Mouse (Mus musculus) embryo, embryonic 10.5 days (tissue): ENCODE results near the gene Wdfy4.

Experiments
- DNase-seq: peaks from one replicate; pipeline ENCODE4 v3.0.0-alpha.2; 2015; ENCODE audit warnings: low spot score

Wdfy4 gene

DNA sequence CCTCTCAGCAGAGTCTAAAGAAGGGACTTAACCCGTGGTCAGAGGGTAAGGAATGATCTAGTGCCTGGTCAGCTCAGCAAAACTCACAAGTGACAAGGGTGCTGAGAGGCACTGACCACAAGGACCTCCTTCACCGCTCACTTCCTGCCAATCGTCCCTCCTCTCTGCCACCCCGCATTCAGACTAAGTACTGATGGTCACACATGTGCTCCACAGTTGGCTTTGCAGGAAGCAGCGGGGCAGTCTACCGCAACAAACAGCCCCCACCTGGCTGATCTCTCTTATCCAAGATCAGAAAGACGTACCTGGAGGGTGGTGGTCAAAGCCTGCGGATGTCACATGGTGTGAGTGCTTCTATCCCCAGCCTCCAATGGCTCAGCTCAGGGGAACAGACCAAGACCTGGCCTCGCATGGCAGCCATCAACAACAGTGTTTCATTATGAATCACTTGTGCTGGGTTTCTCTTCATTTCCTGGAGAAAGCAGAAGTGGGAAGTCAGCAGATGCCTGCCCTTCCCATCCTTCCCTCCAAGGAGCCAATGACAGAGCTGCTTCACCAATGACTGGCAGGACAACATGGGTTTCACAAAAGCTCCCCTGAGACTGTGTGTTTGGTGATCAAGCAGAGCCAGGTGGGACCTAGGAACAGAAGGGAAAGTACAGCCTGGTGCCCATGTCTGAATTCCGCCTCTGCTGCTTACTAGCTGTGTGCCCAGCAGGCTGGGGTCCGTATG, at the start of gene Wdfy4:
Gene Wdfy4, minus strand, starts transcription at position 441 of the 733 bp plus-strand sequence.
- DNase-seq, result no peak

DNA sequence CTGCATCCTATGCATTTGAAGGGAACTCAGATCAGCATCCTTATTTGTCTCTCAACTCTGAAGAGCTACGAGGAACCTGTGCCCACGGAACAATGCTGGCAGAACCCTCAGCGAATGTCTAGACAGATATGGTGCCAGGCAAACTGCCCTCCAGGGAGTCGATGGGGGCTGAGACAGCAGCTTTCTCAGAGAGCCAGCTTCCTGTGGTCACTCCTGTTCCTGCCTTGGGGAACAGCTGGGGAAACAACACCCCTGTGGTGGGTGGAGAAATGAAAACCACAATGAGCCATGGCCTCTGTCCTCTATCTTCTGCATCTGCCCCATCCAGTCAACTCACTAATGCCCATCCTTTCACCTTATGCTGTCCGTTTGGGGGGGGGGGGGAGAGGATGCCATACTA, 46.7 kb upstream of the Wdfy4 start:
- no peak for DNase-seq

DNA sequence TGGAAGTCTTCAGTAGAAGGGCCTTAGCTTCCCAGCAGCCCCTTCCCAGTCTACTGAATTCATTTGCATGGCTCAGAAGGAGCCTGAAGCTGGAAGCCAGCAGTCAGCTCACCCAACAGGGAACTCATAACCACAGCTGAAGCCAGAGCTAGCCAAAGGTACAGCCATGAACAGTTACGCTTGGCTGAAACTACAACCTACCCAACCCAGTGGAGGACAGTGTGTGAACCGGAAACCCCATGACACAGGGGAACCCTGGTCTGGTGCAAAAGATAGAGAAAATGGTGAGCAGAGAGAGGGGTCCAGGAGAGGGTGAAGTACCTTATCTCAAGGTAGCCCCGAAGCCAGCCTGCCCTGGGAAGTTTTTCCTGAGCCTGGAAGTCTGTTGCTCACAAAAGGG, 46.0 kb upstream of the Wdfy4 start:
- DNase-seq, result no peak

DNA sequence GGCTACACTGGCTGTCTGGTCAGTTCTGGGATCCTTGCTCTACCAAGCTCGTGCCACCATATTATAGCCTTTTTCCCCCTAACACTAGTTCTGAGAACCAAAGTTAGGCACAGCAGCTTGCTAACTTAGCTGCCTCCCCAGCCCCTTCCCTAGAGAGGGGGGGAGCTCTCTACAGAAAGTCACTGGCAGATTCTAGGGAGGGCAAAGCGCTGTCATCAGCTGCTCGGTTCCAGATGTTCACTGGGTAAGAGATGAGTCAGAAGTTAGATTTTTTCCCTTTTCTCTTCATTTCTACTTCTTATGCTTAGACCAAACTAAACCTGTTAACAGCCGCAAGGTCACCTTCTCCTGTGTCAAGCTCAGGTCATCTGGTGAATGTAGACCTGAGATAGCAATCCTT, 45.4 kb upstream of the Wdfy4 start:
- DNase-seq, result no peak

DNA sequence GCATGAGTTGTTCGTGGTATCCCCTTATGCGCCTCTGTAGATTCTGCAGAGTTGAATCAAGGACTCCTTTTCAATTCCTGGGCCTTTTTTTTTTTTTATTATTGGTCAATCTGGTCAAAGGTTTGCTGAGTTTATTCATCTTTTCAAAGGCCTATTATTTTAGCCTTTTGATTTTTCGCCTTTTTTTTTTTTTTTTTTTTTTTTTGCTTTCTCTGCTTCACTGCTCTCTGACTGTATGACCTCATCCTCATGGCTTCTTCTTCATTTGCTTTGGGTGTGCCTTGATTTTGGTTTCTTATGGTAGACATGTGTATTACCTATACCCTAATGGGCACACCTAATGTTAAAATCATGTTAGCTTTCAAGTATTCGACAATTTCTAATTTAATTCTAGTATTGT, 39.9 kb upstream of the Wdfy4 start:
- no peak for DNase-seq

DNA sequence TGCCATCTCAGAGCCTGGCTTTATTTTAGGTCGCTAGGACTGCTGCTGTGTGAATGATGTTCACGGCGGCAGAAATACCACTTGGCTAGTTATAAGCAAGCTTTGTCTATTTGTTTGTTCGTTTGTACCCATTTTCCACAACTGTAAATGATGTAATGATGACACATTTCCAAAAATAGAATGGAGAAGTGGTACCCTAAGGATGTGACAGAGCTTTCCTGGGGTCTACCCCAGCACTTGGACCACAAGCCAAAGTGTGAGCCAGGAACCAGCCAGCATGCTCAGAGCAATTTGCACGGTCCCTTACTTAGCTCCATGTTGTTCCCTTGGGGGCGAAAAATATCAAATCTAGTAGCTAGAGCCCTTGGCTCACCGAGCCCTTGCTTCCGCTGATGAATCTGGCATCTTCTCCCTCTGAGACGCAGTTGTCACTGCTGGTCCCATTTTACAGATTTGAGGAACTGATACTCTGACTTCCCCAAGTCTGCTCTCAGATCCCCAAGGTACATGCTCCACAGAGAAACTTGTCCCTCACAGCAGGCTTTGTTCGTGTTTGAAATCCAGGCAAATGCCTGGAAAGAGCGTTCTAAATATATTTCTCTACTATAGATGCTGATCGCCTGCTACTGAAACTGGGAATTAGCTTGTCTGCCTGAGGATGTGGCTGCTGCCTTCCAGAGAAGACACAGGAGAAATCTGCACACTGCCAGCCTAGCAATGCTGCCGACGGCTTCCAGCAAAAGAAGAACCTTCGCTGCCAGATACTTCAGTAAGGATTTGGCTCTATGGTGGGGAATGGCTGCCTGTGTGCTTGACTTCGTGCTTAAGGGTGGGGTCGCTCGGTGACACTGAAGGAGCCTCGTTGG, 31.3 kb upstream of the Wdfy4 start:
- DNase-seq, result no peak

DNA sequence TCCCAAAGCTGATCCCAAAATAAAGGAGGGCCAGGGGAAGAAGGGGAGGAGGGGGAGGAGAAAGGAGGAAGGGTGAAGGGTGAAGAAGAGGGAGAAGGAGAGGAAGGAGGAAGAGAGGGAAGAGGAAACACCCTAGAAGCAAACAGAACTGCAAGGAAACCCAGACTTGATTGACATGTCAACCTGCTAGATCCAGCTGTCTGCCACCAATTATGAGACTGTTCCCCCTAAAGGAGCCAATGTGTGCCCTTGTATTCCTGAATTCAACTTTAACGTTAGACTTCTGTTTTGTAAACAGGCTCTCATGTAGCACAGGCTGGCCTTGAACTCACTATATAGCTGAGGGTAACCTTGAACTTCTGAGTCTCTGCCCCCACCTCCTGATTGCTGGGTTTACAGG, 29.9 kb upstream of the Wdfy4 start:
- no peak for DNase-seq

DNA sequence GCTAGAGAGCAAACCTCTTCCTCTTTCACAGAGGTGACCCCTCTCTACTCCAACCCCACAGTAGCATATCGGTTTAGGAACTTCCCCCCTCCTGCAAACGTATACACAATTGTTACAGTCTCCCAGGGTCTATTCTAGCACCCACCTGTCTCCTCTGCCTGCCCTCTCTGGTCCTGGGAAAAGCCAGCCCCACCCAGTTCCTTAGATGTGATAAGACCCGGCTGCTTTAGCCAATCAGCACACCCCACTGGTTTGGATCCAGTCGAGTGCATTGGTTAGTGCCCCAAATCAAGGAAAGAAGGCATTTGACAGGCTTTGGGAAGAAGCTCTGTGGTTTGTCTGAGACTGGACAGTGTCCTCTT, 29.4 kb upstream of the Wdfy4 start:
- no peak for DNase-seq

DNA sequence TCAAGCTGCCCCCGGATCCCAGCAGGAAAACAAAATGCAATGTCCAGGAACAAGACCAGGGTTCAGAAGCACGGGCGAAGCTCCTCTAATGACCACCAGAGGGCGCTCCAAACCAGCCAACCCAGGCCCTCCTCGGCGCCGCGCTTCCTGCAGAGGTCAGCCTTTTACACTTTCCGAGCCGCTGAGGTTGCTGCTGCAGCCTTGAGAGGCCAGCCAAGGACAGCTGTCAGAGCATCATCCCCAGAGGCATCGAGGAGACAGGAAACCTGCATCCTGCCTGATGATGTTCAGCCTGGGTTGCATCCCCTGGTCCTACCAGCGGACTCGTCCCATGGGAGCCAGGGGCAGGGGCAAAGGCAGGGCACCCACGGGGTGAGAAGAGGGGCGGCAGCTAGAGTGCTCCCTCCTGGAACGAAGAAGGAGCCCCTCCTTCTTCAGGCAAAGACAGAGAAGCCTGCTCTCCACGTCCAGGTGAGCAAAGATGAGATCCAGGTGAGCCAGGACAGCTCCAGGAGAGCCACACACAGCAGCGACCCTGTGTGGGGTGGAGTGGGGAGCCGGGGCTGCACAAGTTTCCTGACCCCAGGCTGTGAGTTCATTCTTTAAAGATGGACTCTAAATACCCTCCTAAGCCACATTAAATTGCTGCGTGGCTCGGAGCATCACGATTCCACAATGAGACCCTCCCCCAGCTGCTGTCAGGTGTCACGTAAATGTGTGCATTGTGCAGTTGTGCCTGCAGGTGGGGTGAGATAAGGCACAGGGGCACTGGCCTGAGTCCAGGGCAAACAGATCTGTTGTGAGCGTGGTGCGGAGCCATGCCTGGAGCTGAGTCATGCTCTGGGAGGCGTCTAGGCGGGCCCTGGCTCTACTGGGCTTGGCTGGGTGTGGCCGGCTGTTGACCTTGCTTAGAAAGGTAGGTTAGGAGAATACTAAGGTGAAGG, 28.8 kb upstream of the Wdfy4 start, which contains the start of gene Arhgap22:
Gene Arhgap22, plus strand, starts transcription at position 204 of the 944 bp plus-strand sequence.
- peak; percentile 92 for DNase-seq

DNA sequence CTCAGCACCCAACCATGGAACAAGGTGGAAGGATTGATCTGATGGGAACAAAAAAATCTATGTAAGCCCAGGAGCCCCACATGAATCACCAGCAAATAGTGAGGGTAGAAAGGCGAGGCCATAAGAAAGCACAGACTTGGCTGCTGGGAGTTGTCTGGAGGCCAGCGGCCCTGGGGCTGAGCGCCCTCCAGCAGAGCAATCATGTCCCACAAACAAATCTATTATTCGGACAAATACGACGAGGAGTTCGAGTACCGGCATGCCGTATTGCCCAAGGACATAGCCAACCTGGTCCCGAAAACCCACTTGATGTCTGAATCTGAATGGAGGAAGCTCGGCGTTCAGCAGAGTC, 27.6 kb upstream of the Wdfy4 start:
- DNase-seq, result no peak

DNA sequence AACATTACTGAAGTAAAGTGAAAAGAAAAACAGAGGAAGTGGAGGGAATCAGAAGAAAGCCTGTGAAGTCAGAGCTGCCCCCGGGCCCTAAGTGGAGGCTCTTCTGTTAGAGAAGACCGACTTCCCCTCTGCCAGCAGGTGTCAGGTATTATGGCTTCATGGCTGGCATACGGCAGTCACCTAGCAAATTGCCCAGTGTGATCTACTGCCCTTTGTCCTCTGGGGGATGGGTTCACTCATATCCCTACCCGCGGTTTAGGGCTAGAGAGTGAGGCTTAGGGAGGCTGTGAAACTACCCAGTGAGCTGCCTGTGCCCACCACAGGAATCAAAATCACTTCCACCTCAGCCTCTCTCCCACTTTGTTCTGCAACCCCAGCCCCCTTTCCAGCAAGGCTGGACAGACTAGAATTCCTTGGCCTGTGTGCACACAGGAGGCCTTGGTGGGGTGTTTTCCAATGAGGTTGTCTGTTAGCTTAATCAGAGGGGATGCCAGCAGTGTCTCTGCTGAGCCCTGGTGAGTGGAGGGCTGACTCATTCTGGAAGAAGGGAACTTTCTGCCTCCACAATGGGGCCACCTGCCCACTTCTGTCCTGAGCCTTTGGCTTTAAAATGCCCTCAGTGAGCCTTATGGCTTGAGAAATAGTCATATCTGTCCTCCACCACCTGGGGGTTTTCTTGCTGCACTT, 27.1 kb upstream of the Wdfy4 start:
- DNase-seq, result no peak

DNA sequence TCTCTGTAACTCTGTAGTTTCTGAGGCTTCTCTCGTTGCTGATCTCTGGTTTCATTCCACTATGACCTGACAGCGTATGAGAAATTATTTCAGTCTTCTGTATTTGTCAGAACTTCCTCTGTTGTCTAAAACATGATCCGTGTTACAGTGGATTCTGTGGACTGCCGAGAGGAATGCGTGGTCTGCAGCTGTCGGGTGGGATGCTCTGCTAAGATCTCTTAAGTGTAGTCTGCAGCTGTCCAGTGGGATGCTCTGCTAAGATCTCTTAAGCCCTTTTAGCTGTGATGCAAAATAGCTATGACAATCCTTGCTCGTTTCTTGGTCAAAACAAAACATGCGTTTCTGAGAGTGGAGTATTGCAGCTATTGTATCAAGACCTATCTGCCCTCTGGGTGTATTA, 25.5 kb upstream of the Wdfy4 start:
- no peak for DNase-seq

DNA sequence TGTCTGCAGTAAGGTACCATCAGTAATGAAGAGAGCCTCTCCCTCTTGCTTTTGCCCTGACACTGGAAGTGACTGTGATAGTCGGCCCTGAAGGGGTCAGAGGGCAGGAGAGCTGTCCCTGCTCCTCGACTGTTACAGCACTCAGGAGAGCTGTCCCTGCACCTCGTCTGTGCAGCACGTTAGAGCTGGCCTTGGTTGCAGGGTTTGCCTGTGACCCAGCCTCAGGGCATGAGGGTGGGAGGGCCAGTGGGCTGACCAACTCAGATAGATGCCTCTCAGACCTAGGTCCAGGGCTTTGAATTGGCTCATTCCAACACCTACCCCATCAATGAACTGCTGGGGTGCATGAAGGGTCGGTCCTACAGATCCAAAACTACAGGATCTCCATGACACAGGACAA, 23.0 kb upstream of the Wdfy4 start:
- no peak for DNase-seq

DNA sequence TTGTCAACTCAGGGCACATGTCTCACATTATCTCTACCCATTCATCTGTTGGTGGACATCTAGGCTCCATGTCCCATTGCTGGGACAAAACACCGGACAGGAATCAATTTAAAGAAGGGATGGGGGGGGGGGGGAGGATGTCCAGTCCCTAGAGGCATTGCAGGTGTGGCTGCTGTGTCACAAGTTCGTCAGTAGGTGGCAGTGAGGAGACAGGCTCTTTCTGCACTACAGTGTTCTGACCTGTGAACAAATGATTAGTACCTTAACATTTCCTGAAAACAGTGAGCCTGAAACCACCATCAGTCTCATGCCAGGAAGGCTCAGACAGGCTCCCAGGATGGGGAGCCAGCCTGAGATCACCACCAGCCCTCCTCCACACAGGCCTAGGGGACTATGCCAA, 21.7 kb upstream of the Wdfy4 start:
- DNase-seq, result peak; percentile 61

DNA sequence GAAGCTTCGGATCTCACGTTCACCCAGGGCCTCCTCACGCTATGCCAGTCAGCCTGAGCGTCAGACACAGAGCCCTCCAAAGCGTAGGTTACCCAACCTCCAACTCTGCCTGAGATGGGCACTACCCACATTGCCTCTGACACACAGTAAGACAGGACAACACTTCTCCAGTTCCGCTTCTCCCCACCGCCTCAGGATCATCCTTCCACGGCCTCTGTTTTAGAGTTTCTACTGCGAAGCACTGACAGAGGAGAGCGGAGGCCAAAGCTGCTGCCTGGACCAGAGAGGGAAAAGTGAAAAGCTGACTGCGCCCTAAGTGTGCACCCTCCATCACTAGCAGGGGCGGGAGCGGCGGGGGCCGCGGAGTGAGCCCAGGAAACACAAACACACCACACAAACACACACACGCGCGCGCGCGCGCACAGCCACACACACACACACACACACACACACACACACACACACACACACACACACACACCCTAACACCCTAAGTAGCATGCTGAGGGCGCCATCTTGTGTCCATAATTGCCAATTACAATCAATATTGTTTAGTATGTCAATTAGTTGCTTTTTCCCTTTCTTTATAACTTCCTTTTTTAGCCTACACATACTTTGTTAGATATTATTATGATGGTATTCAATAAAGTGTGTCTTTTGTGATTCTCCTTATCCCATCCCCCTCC, 20.1 kb upstream of the Wdfy4 start:
- peak; percentile 70 for DNase-seq

DNA sequence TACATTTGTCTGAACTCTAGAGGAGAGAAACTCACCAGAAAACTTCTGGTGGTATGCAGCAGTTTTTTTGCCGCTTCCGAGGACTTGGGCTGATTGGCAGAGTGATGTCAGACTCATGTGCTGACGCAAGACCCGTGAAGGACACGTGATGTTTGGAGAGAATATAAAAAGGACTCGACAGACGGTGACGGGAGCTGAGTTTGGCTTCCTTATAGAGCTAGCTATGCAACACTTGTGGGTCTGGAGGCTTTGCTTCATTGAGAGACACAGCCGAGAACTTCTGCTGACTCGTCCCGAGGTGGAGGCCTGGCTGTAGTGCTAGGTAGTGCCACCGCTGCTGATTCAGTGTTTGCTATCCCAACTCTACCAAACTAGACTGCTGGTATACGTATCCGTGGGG, 18.5 kb upstream of the Wdfy4 start:
- DNase-seq, result no peak

DNA sequence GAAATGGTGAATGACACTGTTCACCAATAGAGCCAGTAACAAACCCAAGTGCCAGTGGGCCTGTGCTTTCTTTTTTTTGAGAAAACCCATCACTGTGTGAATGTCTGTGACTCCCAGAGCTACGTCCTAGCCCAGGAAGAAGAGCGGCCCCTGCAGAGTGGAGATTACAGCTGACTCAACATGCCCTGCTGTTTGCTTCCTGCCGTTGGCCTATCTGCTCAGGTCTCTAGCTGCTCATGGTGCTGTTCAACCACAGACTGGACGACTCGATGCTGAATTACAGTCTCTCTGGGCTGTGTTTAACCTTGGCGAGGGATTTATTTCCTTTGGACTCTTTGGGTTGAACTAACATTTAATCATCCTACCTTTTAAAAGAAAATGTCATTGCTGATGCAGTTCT, 17.6 kb upstream of the Wdfy4 start:
- no peak for DNase-seq

DNA sequence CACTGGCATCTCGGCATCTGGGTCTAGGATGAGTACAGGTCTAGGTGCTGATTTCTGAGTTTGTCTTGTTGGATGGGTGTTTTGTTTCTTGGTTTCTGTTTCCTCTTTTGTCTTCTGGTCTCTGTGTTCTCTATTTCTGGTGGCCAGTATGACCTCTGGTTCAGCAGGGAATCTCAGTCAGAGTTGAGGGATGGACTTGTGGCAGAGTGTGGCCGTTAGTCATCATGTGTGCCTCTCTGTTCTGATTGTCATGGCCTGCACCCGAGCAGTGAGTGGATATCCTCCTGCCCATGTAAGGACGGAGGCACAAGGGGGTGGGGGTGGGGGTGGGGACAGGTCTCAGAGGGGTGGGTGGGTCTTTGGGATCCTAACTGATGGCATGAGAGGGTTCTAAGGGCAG, 16.9 kb upstream of the Wdfy4 start:
- DNase-seq, result no peak

DNA sequence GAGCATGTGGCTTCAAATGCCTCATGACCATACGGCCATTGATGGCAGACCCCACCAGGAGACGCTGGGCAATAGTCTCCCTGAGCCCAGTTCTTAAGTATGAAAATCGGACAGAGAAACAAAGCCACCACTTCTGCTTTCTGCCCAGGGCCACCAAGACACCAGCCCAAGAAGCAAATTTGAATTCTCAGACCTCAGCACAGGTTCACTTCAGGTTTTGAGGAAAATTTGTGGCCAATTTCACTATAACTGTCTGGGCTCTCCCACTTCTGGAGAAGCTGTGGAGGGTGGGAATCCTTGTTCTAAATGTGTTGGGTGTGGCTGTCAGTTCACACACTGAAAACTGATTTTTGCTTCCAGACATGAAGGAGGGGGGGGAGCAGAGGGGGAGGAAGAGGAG, 8.9 kb upstream of the Wdfy4 start:
- no peak for DNase-seq

DNA sequence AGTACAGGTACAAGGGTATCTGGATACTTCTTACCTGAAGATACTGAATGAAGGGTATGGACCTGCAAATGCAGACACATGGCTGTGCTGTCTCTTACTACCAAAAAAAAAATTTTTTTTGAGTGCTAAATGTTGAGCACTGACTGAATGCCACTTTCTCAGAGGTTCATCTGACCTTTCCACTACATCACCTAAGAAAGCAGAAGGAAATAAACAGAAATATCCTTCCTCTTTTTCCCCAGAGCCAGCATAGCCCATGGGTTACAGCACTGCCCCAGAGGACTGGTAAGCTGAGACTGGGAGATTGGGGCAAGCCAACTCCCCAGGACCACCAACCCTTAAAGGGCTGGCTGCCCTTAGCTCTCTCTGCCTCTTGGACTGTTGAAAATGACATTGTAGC, 8.5 kb upstream of the Wdfy4 start:
- DNase-seq, result no peak

DNA sequence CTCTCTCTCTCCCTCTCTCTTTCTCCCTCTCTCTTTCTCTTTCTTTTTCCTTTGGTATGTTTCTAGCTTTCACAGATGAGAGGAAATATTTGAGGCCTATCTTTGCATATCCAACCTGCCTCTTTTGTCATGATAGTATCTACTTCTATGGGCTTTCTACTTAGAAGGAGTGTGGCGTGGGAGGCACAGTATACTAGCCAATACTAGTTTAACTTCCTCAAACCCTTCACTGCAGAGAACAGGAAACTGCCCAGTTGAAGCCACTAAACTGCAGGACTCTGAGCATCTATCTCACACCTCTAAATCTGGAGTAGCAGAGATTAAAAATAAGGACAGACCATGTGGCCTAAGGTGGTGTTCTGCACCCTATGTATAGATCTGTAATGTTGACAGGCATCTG, 5.3 kb upstream of the Wdfy4 start:
- no peak for DNase-seq
